Mouse (Mus musculus) lung, embryonic 15.5 days (tissue): Measurements from ENCODE around the gene Shb. TPM values are rescaled to one million over a fixed set of nuclear protein-coding genes. Genes with fewer than 3 reads are reported as not detected.

Experiments
- ATAC-seq: fragments of 200-750 bp; cut with Nextera tagmentation; 2 replicates; pipeline ENCODE4 v1.8.0; 2017; ENCODE audit warnings: moderate number of reproducible peaks, borderline replicate concordance; ENCODE audit not compliant: low FRiP score, low TSS enrichment; ENCODE audit errors: extremely low read depth
- H3K27ac ChIP-seq: fragments of 300-500 bp; sonication (generic); 2 replicates; pipeline ENCODE4 v1.5.1; 2015; ENCODE audit warnings: moderate library complexity, mild to moderate bottlenecking, inconsistent platforms
- H3K27me3 ChIP-seq: fragments of 300-500 bp; sonication (generic); 2 replicates; pipeline ENCODE4 v1.6.1; 2015; ENCODE audit warnings: inconsistent platforms
- H3K36me3 ChIP-seq: fragments of 300-500 bp; sonication (generic); 2 replicates; pipeline ENCODE4 v1.6.1; 2015; ENCODE audit warnings: inconsistent platforms
- H3K4me1 ChIP-seq: fragments of 300-500 bp; sonication (generic); 2 replicates; pipeline ENCODE4 v1.6.1; 2015; ENCODE audit warnings: inconsistent platforms
- H3K4me2 ChIP-seq: fragments of 300-500 bp; sonication (generic); 2 replicates; pipeline ENCODE4 v1.6.1; 2015; ENCODE audit warnings: inconsistent platforms, mild to moderate bottlenecking, moderate library complexity
- H3K4me3 ChIP-seq: fragments of 300-500 bp; sonication (generic); 2 replicates; pipeline ENCODE4 v1.5.1; 2015; ENCODE audit warnings: mild to moderate bottlenecking, inconsistent platforms
- H3K9ac ChIP-seq: fragments of 300-500 bp; sonication (generic); 2 replicates; pipeline ENCODE4 v1.6.1; 2015; ENCODE audit warnings: inconsistent platforms
- H3K9me3 ChIP-seq: fragments of 300-500 bp; sonication (generic); 2 replicates; pipeline ENCODE4 v1.6.1; 2016; ENCODE audit warnings: inconsistent platforms
- WGBS: fragments of 180-500 bp; shearing (Covaris S2); methylation state at CpG from one replicate; pipeline ENCODE4 v1.1.7; 2015; 5-methylcytosine and 5-hydroxymethylcytosine counted together
- polyA plus RNA-seq: library from polyadenylated mRNA; unstranded; fragments of >200 nt; fragmentation: Nextera tagmentation; extraction: Ambion mirVana; gene quantifications from 2 replicates; pipeline ENCODE4 v1.2.1, GENCODE M21; 2015

Gene Shb
- polyA plus RNA-seq, 1 experiment from 2014 or later = 13.5 TPM

GRCm38 (mm10) chr4:45499556-45499955 is 32.7 kb downstream of the Shb start:
- no peak overlapping the region; the same call in 1 of the 2 replicates for H3K4me2 ChIP-seq
- no peak for ATAC-seq
- no peaks in the 10 kb centered on the region for H3K36me3 ChIP-seq
- no peaks in the 10 kb centered on the region for H3K27me3 ChIP-seq
- peaks cover 85% of the 10 kb centered on the region for H3K4me1 ChIP-seq
- H3K4me3 ChIP-seq = no peak overlapping the region
- H3K9ac ChIP-seq = no peak overlapping the region
- no peaks in the 10 kb centered on the region for H3K9me3 ChIP-seq
- 47% methylated on average over 10 of the region's 10 CpGs for WGBS
- H3K27ac ChIP-seq = no peak overlapping the region

DNA sequence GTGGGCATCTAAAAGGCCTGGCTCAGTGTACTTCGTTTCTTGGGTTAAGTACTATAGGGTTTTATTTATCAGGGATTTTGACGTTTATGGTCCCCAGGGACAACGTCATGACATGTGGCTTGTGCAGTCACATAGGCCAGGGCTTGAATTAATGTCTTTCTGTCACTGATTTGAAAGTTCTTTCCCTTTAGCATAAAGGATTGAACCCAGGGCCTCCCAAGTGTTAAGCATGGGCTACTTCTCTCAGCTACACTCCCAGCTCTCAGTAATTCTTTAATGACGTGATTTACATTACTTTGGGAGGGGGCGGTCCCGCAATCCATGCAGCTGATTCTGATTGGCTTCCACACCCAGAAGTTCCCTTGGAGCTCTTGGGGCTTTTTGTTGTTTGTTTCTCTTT is 33.2 kb downstream of the Shb start:
- H3K27ac ChIP-seq = no peak overlapping the region
- H3K9ac ChIP-seq = no peak overlapping the region
- H3K9me3 ChIP-seq = no peaks in the 10 kb centered on the region

DNA sequence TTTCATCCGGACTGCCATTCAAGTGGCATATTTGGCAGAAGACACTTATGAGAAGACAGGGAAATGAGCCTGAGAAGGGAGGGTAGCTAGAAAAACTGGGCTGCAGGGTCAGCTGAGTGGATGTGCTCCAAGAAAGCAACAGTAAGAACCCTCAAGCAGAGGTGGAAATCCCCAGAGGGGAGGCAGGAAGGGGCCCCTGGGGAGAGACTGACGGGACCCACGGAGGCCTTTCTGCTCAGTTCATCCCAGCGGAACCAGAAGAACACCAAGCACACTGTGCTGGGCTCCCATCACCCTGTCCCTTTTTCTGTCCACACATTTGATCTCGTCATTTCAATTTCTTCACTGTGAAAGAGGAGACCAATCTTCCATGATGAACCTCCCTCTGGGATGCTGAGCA is 33.9 kb downstream of the Shb start:
- H3K9me3 ChIP-seq = no peaks in the 10 kb centered on the region
- no peak for ATAC-seq
- WGBS = 52% methylated on average over 5 of the region's 5 CpGs
- no peak overlapping the region for H3K27ac ChIP-seq
- no peaks in the 10 kb centered on the region for H3K36me3 ChIP-seq
- H3K4me3 ChIP-seq = no peak overlapping the region
- no peak overlapping the region for H3K4me2 ChIP-seq
- H3K27me3 ChIP-seq = no peaks in the 10 kb centered on the region
- peaks cover 86% of the 10 kb centered on the region for H3K4me1 ChIP-seq
- no peak overlapping the region for H3K9ac ChIP-seq

More for the DNA sequence above, 33.2 kb downstream of the Shb start:
- H3K27me3 ChIP-seq = no peaks in the 10 kb centered on the region
- H3K4me2 ChIP-seq = no peak overlapping the region
- H3K36me3 ChIP-seq = no peaks in the 10 kb centered on the region
- WGBS = 46% methylated on average over 6 of the region's 6 CpGs
- H3K4me1 ChIP-seq = peaks cover 85% of the 10 kb centered on the region
- ATAC-seq = no peak
- H3K4me3 ChIP-seq = no peak overlapping the region

DNA sequence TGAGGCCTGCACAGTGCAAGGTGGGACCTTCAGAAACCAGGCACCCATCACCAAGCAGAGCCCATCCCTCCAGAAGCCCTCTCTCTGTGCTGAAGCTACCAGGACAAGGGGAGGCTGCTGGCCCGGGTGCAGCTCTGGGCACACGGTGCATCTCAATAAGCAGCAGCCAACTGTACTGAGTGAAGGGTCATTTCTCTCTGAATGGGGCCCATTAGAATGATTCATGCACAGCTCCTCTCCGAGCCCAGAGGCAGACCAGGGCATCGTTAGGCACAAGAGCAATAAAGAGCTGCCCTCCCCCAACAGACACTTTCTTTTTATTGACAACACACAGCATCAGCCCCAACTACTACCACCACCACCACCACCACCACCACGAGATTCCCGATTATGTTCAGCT is 35.0 kb downstream of the Shb start:
- Histone ChIP-seq H3K9me3 (no peaks in the 10 kb centered on the region), H3K9ac (no peak overlapping the region), H3K27ac (no peak overlapping the region), H3K27me3 (no peaks in the 10 kb centered on the region), H3K36me3 (no peaks in the 10 kb centered on the region), H3K4me2 (no peak overlapping the region), H3K4me3 (no peak overlapping the region), H3K4me1 (peaks cover 95% of the 10 kb centered on the region)
- 78% methylated on average over 6 of the region's 6 CpGs for WGBS
- ATAC-seq = no peak

GRCm38 (mm10) chr4:45495531-45496201 is 36.6 kb downstream of the Shb start:
- Histone ChIP-seq H3K27ac (peak overlapping the region; percentile 97), H3K36me3 (no peaks in the 10 kb centered on the region), H3K4me2 (no peak overlapping the region), H3K9me3 (no peaks in the 10 kb centered on the region), H3K4me1 (peaks cover 92% of the 10 kb centered on the region), H3K9ac (no peak overlapping the region), H3K4me3 (no peak overlapping the region), H3K27me3 (no peaks in the 10 kb centered on the region)
- peak; percentile 47 for ATAC-seq
- WGBS = 31% methylated on average over 8 of the region's 8 CpGs

- H3K4me1 ChIP-seq = peaks cover 92% of the 10 kb centered on the region
- no peaks in the 10 kb centered on the region for H3K36me3 ChIP-seq
- H3K27me3 ChIP-seq = no peaks in the 10 kb centered on the region
- H3K4me2 ChIP-seq = no peak overlapping the region
- no peak overlapping the region for H3K9ac ChIP-seq
- H3K9me3 ChIP-seq = no peaks in the 10 kb centered on the region
- no peak overlapping the region for H3K4me3 ChIP-seq
- 36% methylated on average over 6 of the region's 6 CpGs for WGBS
- ATAC-seq = no peak
- peak overlapping the region; percentile 97 for H3K27ac ChIP-seq
These were observed 38.4 kb downstream of the Shb start for GRCm38 (mm10) chr4:45493786-45494400.

DNA sequence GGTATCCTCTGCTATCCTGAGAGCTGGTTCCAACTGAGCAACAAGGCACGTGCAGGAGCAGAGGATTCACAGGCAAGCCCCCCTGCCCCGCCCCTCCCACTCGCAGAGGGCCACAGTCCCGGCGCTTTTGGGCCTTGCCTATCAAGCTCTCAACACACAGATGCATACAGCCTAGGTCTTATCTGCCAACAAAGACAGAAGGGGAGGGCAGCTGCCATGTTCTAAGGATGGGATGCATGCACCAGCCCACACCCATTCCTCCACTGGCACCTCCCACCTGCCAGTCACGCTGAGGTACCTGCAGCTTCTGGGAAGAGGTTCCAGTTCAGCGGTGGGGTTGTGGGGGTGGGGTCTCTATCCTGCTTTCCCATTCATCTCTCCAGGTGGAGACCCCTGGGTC is 39.2 kb downstream of the Shb start:
- no peak overlapping the region for H3K9ac ChIP-seq
- H3K4me3 ChIP-seq = no peak overlapping the region
- no peaks in the 10 kb centered on the region for H3K27me3 ChIP-seq
- peak overlapping the region; percentile 97 for H3K27ac ChIP-seq
- H3K4me2 ChIP-seq = peak overlapping the region; percentile 14
- H3K4me1 ChIP-seq = peaks cover 92% of the 10 kb centered on the region
- no peaks in the 10 kb centered on the region for H3K9me3 ChIP-seq
- 18% methylated on average over 7 of the region's 7 CpGs for WGBS
- H3K36me3 ChIP-seq = no peaks in the 10 kb centered on the region
- ATAC-seq = no peak

DNA sequence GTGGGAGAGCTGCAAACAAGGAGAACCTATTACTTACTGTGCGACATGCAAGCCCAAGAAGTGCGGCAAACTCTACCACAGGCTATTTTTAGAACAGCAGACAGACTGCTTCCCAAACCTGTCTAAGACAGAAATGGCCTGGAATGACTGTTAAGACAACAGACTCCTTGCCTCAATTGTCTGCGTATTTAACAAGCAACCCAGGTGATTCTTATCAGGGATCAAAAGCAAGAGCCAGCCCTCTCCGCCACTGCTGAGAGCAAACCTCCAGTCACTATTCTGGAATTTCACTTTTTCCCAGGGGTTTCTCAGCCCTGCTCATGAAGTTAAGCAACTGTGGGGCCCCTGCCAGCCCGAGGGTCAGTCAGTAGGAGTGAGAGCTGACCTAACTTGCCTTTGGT is 39.6 kb downstream of the Shb start:
- Histone ChIP-seq H3K36me3 (no peaks in the 10 kb centered on the region), H3K9ac (no peak overlapping the region), H3K27ac (peak overlapping the region; percentile 97), H3K4me3 (no peak overlapping the region), H3K4me2 (peak overlapping the region; percentile 14), H3K9me3 (no peaks in the 10 kb centered on the region), H3K27me3 (no peaks in the 10 kb centered on the region), H3K4me1 (peaks cover 92% of the 10 kb centered on the region)
- ATAC-seq = no peak
- 21% methylated on average over 5 of the region's 5 CpGs for WGBS

GRCm38 (mm10) chr4:45491685-45492601 is 40.3 kb downstream of the Shb start:
- ATAC-seq = no peak
- Histone ChIP-seq H3K9me3 (no peaks in the 10 kb centered on the region), H3K4me2 (peak overlapping the region; percentile 27), H3K27ac (peak overlapping the region; percentile 97), H3K4me1 (peaks cover 94% of the 10 kb centered on the region), H3K9ac (no peak overlapping the region), H3K36me3 (no peaks in the 10 kb centered on the region), H3K27me3 (no peaks in the 10 kb centered on the region), H3K4me3 (no peak overlapping the region)
- WGBS = 38% methylated on average over 16 of the region's 16 CpGs

GRCm38 (mm10) chr4:45491119-45491679 is 41.1 kb downstream of the Shb start:
- Histone ChIP-seq H3K27me3 (no peaks in the 10 kb centered on the region), H3K4me1 (peaks cover 91% of the 10 kb centered on the region), H3K4me2 (peak overlapping the region; percentile 27), H3K36me3 (no peaks in the 10 kb centered on the region), H3K9me3 (no peaks in the 10 kb centered on the region), H3K27ac (peak overlapping the region; percentile 97), H3K9ac (no peak overlapping the region), H3K4me3 (no peak overlapping the region)
- ATAC-seq = no peak
- WGBS = 50% methylated on average over 6 of the region's 6 CpGs

- Histone ChIP-seq H3K4me2 (peak overlapping the region; percentile 41), H3K4me1 (peaks cover 87% of the 10 kb centered on the region), H3K27ac (peak overlapping the region; percentile 97), H3K9me3 (no peaks in the 10 kb centered on the region), H3K9ac (peak overlapping the region; percentile 21), H3K4me3 (no peak overlapping the region), H3K27me3 (no peaks in the 10 kb centered on the region), H3K36me3 (no peaks in the 10 kb centered on the region)
- no peak for ATAC-seq
- WGBS = 26% methylated on average over 8 of the region's 8 CpGs
These were observed 42.1 kb downstream of the Shb start for GRCm38 (mm10) chr4:45490036-45490752.
